Mouse (Mus musculus): Measurements from ENCODE around the gene Stat4. TPM values are rescaled to one million over a fixed set of nuclear protein-coding genes. Genes with fewer than 3 reads are reported as not detected.

Stat4 gene
- polyA plus RNA-seq, 1 experiment = 3.0 TPM

- Histone ChIP-seq H3K27me3 (replicated peaks) (no peaks in the 10 kb centered on the region), H3K4me3 (replicated peaks) (no peak overlapping the region), H3K9me3 (no peaks in the 10 kb centered on the region), H3K36me3 (replicated peaks; ENCODE audit: low read length) (peaks cover 90% of the 10 kb centered on the region), H3K4me1 (peaks cover 24% of the 10 kb centered on the region)
- no peak for TF ChIP-seq FLI1 (IDR thresholded peaks at IDR 0.05; ENCODE audit: low read length)
- no peak for TF ChIP-seq GATA1 (IDR thresholded peaks at IDR 0.05; ENCODE audit: borderline replicate concordance, low read length)
Measured at GRCm38 (mm10) chr1:52131787-52132377, 144.9 kb downstream of the Stat4 start.

GRCm38 (mm10) chr1:52133254-52133653 lies 146.3 kb downstream of the Stat4 start:
- TF ChIP-seq FLI1 (IDR thresholded peaks at IDR 0.05; ENCODE audit: low read length) (no peak), GATA1 (IDR thresholded peaks at IDR 0.05; ENCODE audit: borderline replicate concordance, low read length) (no peak)
- Histone ChIP-seq H3K36me3 (replicated peaks; ENCODE audit: low read length) (peaks cover 97% of the 10 kb centered on the region), H3K27me3 (replicated peaks) (no peaks in the 10 kb centered on the region), H3K9me3 (no peaks in the 10 kb centered on the region), H3K4me3 (replicated peaks) (no peak overlapping the region), H3K4me1 (peaks cover 17% of the 10 kb centered on the region)

GRCm38 (mm10) chr1:52137292-52137691 lies 150.3 kb downstream of the Stat4 start:
- peaks cover 99% of the 10 kb centered on the region for H3K36me3 ChIP-seq (replicated peaks; ENCODE audit: low read length)
- no peaks in the 10 kb centered on the region for H3K27me3 ChIP-seq (replicated peaks)
- no peak overlapping the region for H3K4me3 ChIP-seq (replicated peaks)
- peaks cover 8% of the 10 kb centered on the region for H3K4me1 ChIP-seq
- TF ChIP-seq GATA1 (IDR thresholded peaks at IDR 0.05; ENCODE audit: borderline replicate concordance, low read length) (no peak), FLI1 (IDR thresholded peaks at IDR 0.05; ENCODE audit: low read length) (no peak)
- H3K9me3 ChIP-seq = no peaks in the 10 kb centered on the region

GRCm38 (mm10) chr1:52140534-52140933 lies 153.6 kb downstream of the Stat4 start:
- TF ChIP-seq FLI1 (IDR thresholded peaks at IDR 0.05; ENCODE audit: low read length) (no peak), GATA1 (IDR thresholded peaks at IDR 0.05; ENCODE audit: borderline replicate concordance, low read length) (no peak)
- H3K9me3 ChIP-seq = no peaks in the 10 kb centered on the region
- peaks cover 8% of the 10 kb centered on the region for H3K4me1 ChIP-seq
- no peak overlapping the region for H3K4me3 ChIP-seq (replicated peaks)
- no peaks in the 10 kb centered on the region for H3K27me3 ChIP-seq (replicated peaks)
- peaks cover 100% of the 10 kb centered on the region for H3K36me3 ChIP-seq (replicated peaks; ENCODE audit: low read length)

GRCm38 (mm10) chr1:52141482-52141881 lies 154.5 kb downstream of the Stat4 start:
- Histone ChIP-seq H3K9me3 (no peaks in the 10 kb centered on the region), H3K4me3 (replicated peaks) (no peak overlapping the region), H3K36me3 (replicated peaks; ENCODE audit: low read length) (peaks cover 100% of the 10 kb centered on the region), H3K27me3 (replicated peaks) (no peaks in the 10 kb centered on the region), H3K4me1 (peaks cover 11% of the 10 kb centered on the region)
- no peak for TF ChIP-seq FLI1 (IDR thresholded peaks at IDR 0.05; ENCODE audit: low read length)
- no peak for TF ChIP-seq GATA1 (IDR thresholded peaks at IDR 0.05; ENCODE audit: borderline replicate concordance, low read length)

- no peaks in the 10 kb centered on the region for H3K27me3 ChIP-seq (replicated peaks)
- TF ChIP-seq GATA1 (IDR thresholded peaks at IDR 0.05; ENCODE audit: borderline replicate concordance, low read length) = no peak
- TF ChIP-seq FLI1 (IDR thresholded peaks at IDR 0.05; ENCODE audit: low read length) = no peak
- H3K4me3 ChIP-seq (replicated peaks) = no peak overlapping the region
- peaks cover 15% of the 10 kb centered on the region for H3K4me1 ChIP-seq
- no peaks in the 10 kb centered on the region for H3K9me3 ChIP-seq
- peaks cover 100% of the 10 kb centered on the region for H3K36me3 ChIP-seq (replicated peaks; ENCODE audit: low read length)
Measured at GRCm38 (mm10) chr1:52142117-52142516, 155.2 kb downstream of the Stat4 start.

- TF ChIP-seq GATA1 (IDR thresholded peaks at IDR 0.05; ENCODE audit: borderline replicate concordance, low read length) = no peak
- no peak for TF ChIP-seq FLI1 (IDR thresholded peaks at IDR 0.05; ENCODE audit: low read length)
- no peaks in the 10 kb centered on the region for H3K27me3 ChIP-seq (replicated peaks)
- peaks cover 100% of the 10 kb centered on the region for H3K36me3 ChIP-seq (replicated peaks; ENCODE audit: low read length)
- H3K4me3 ChIP-seq (replicated peaks) = no peak overlapping the region
- H3K9me3 ChIP-seq = no peaks in the 10 kb centered on the region
- peaks cover 20% of the 10 kb centered on the region for H3K4me1 ChIP-seq
Measured at GRCm38 (mm10) chr1:52143191-52143590, 156.2 kb downstream of the Stat4 start.

- Histone ChIP-seq H3K4me1 (peaks cover 21% of the 10 kb centered on the region), H3K9me3 (no peaks in the 10 kb centered on the region), H3K27me3 (replicated peaks) (no peaks in the 10 kb centered on the region), H3K4me3 (replicated peaks) (no peak overlapping the region), H3K36me3 (replicated peaks; ENCODE audit: low read length) (peaks cover 100% of the 10 kb centered on the region)
- TF ChIP-seq FLI1 (IDR thresholded peaks at IDR 0.05; ENCODE audit: low read length) (no peak), GATA1 (IDR thresholded peaks at IDR 0.05; ENCODE audit: borderline replicate concordance, low read length) (no peak)
Measured at GRCm38 (mm10) chr1:52143596-52144156, 156.7 kb downstream of the Stat4 start.

GRCm38 (mm10) chr1:52144907-52145306 lies 158.0 kb downstream of the Stat4 start:
- Histone ChIP-seq H3K4me1 (peaks cover 33% of the 10 kb centered on the region), H3K9me3 (no peaks in the 10 kb centered on the region), H3K4me3 (replicated peaks) (no peak overlapping the region), H3K27me3 (replicated peaks) (no peaks in the 10 kb centered on the region), H3K36me3 (replicated peaks; ENCODE audit: low read length) (peaks cover 100% of the 10 kb centered on the region)
- TF ChIP-seq GATA1 (IDR thresholded peaks at IDR 0.05; ENCODE audit: borderline replicate concordance, low read length) = no peak

- H3K36me3 ChIP-seq (replicated peaks; ENCODE audit: low read length) = peaks cover 100% of the 10 kb centered on the region
- H3K4me3 ChIP-seq (replicated peaks) = no peak overlapping the region
Measured at GRCm38 (mm10) chr1:52146214-52146970, 159.4 kb downstream of the Stat4 start.

More at GRCm38 (mm10) chr1:52146214-52146970, 159.4 kb downstream of the Stat4 start:
- TF ChIP-seq GATA1 (IDR thresholded peaks at IDR 0.05; ENCODE audit: borderline replicate concordance, low read length) (no peak), FLI1 (IDR thresholded peaks at IDR 0.05; ENCODE audit: low read length) (no peak)
- Histone ChIP-seq H3K27me3 (replicated peaks) (no peaks in the 10 kb centered on the region), H3K4me1 (peaks cover 44% of the 10 kb centered on the region), H3K9me3 (no peaks in the 10 kb centered on the region)
